Mouse (Mus musculus): ENCODE results near the gene Smim10l1. TPM values are rescaled to one million over a fixed set of nuclear protein-coding genes. Genes with fewer than 3 reads are reported as not detected.
A peak's percentile ranks its signal among the peaks of the same experiment; 100 is the strongest.

Gene Smim10l1
- total RNA-seq (2021): 10 to 100 TPM; 74.5 to 77.7 TPM
- long read RNA-seq, experiment 1, transcript Smim10l1-201 (1 exons, 2,842 nt): major isoform, 130 of 134 reads
- long read RNA-seq, experiment 1, partial matches to known transcripts: 0 of 134 reads
- long read RNA-seq, experiment 1, other reads (novel, unspliced or antisense): 3 of 134 reads
- long read RNA-seq, experiment 2, transcript Smim10l1-201 (1 exons, 2,842 nt): major isoform, 158 of 160 reads
- long read RNA-seq, experiment 2, partial matches to known transcripts: 0 of 160 reads
- long read RNA-seq, experiment 2, other reads (novel, unspliced or antisense): 0 of 160 reads

- intact Hi-C loops (cut with DNase I; ENCODE audit: low total_unique reads): no loop called here
- DNase-seq: no peak
These were observed at the start of gene Smim10l1 for GRCm38 (mm10) chr6:133104609-133104921. TSS of gene Smim10l1 (plus strand) at chr6:133104909.

DNA sequence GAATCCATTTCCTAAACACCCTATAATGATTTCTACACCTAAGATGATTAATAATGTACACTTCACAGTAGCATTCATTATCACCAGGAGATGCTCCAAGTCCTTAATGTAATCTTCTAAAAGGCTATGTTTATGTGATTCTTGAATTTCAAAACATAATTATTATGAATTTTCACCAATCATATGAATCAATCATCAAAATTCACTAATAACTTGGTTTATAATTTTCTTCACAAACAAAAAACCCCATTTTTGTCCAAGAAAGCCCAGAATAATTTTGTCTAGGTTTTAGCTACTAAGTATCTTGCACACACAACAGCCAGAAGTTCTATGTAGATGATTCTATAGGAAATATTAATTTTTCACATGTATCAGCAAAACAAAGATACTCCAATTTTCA is 49.0 kb upstream of the Smim10l1 start, which contains the start of gene Tas2r140:
Gene Tas2r140, minus strand, starts transcription at position 101 of the 400 bp plus-strand sequence.
- intact Hi-C loops (cut with DNase I; ENCODE audit: low total_unique reads): no loop called here

DNA sequence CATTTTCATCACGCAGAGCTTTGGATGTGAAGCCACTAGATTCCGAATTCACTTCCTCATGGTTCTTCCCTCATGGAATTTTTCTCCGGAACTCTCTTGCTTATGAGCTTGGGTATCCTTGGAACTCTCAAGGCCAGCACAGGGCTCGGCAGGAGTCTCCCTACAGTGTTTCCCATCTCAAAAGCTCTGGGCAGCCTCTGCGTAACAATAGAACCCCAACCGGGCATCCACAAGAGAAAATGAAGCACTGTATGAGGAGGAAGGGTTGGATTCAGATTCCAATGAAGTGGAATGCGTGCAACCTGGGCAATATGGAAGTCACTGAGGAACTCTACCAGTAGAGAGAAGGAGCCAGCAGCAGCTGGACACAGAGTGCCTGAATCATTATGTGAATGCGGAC is 12.5 kb upstream of the Smim10l1 start:
- DNase-seq: no peak
- intact Hi-C loops (cut with DNase I; ENCODE audit: low total_unique reads): no loop called here

More for the DNA sequence above, 49.0 kb upstream of the Smim10l1 start, which contains the start of gene Tas2r140:
- DNase-seq: no peak

DNA sequence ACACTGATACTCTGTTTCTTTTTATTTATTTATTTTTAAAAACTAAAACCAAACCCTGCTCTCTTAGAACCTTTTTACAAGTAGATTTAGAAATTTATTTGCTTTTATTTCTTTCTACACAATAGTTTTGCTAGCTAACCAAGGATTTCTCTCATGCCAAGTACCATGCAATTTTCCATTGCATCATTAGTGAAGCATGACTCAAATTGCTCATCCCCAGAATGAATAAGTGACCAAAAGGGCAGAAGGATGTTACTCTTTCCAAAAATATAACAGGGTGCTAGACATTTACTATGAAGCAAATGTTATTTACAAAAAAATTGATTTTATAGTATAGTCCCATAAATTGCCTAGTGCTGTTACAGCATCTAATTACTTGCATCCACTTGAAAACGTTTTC is 2.3 kb upstream of the Smim10l1 start:
- no peak for DNase-seq
- intact Hi-C loops (cut with DNase I; ENCODE audit: low total_unique reads): no loop called here

DNA sequence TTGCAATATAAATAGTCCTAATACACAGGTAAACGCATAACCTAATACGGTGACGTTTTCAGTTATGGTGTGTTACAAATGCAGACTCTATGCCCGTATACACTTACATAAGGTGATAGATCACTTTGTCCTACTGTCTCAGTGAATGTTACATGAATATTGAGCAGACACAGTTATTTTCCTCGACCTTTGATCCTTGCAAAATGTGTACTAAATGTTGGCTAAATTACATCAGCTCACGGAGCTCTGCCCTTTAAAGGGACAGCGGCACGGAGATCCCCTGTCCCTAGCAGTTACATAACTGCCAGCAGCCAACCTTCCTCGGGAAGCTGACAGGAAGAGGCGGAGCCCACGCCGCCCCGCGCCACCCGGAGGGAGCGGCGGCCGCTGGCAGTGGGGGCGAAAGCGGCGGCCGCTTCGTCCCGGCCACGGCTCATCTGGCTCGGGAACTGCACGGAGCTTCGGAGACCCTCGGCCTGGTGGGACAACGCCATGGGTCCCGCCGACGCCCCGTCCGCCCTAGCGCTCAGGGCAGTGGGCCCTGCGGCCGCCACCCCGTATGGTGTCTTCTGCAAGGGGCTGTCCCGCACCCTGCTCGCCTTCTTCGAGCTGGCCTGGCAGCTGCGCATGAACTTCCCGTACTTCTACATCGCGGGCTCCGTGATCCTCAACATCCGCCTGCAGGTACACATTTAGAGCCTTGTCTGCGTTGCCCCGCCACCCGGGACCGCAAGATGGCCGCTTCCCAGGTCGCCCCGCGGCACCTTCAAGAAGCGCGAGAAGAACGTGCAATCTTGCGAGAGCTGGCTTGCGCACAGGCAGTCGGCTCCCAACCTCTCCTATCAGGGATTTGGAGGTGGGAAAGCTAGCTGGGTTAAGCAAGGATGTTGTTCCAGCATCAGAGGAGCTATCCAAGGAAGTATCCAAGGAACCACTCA is 482 bp downstream of the Smim10l1 start:
- intact Hi-C loops (cut with DNase I; ENCODE audit: low total_unique reads): no loop called here
- peak; percentile 93 for DNase-seq

Other genes starting within 250 kb of the Smim10l1 start
- gene Tas2r116, start 249.5 kb upstream of the Smim10l1 start, total RNA-seq (2021): not detected
- not detected for gene Tas2r110, start 236.9 kb upstream of the Smim10l1 start, total RNA-seq (2021)
- gene Tas2r113, start 211.9 kb upstream of the Smim10l1 start, total RNA-seq (2021): not detected
- not detected for gene Tas2r125, start 195.3 kb upstream of the Smim10l1 start, total RNA-seq (2021)
- not detected for gene Tas2r129, start 153.8 kb upstream of the Smim10l1 start, total RNA-seq (2021)
- not detected for gene Tas2r131, start 147.0 kb upstream of the Smim10l1 start, total RNA-seq (2021)
- not detected for gene Tas2r109, start 123.9 kb upstream of the Smim10l1 start, total RNA-seq (2021)
- not detected for gene Tas2r103, start 67.8 kb upstream of the Smim10l1 start, total RNA-seq (2021)
- not detected for gene Tas2r140, start 49.1 kb upstream of the Smim10l1 start, total RNA-seq (2021)
- not detected for gene 5530400C23Rik, start 187.3 kb downstream of the Smim10l1 start, total RNA-seq (2021)